Mouse (Mus musculus): ENCODE data around the gene Plcb3.
"Not testable (repeated sequence)": the region's sequence is repeated elsewhere in the genome, so short reads cannot be mapped to it uniquely, and the experiment has no call there.

Plcb3 gene

GRCm38 (mm10) chr19:6921647-6922567 is 54.4 kb downstream of the Plcb3 start, which contains the start of gene Esrra:
TSS of gene Esrra (minus strand) at chr19:6921813.
- peak; percentile 98 for DNase-seq (ENCODE audit: extremely low read depth, low read depth, low spot score)

- DNase-seq (ENCODE audit: extremely low read depth, low read depth, low spot score) = no peak
These were observed 55.3 kb downstream of the Plcb3 start for GRCm38 (mm10) chr19:6920741-6921636.

GRCm38 (mm10) chr19:6919876-6920740 is 56.2 kb downstream of the Plcb3 start:
- DNase-seq (ENCODE audit: extremely low read depth, low read depth, low spot score) = no peak

- no peak for DNase-seq (ENCODE audit: extremely low read depth, low read depth, low spot score)
These were observed 56.8 kb downstream of the Plcb3 start for GRCm38 (mm10) chr19:6919431-6919830.

- DNase-seq (ENCODE audit: extremely low read depth, low read depth, low spot score) = no peak
These were observed 57.9 kb downstream of the Plcb3 start for GRCm38 (mm10) chr19:6918321-6918720.

GRCm38 (mm10) chr19:6916496-6916895 is 59.8 kb downstream of the Plcb3 start:
- no peak for DNase-seq (ENCODE audit: extremely low read depth, low read depth, low spot score)

GRCm38 (mm10) chr19:6915276-6915675 is 61.0 kb downstream of the Plcb3 start:
- no peak for DNase-seq (ENCODE audit: extremely low read depth, low read depth, low spot score)

GRCm38 (mm10) chr19:6914540-6914939 is 61.7 kb downstream of the Plcb3 start:
- DNase-seq (ENCODE audit: extremely low read depth, low read depth, low spot score) = no peak

GRCm38 (mm10) chr19:6913991-6914390 is 62.3 kb downstream of the Plcb3 start:
- no peak for DNase-seq (ENCODE audit: extremely low read depth, low read depth, low spot score)

GRCm38 (mm10) chr19:6913036-6913435 is 63.2 kb downstream of the Plcb3 start:
- no peak for DNase-seq (ENCODE audit: extremely low read depth, low read depth, low spot score)

- DNase-seq (ENCODE audit: extremely low read depth, low read depth, low spot score) = no peak
These were observed 63.9 kb downstream of the Plcb3 start for GRCm38 (mm10) chr19:6912205-6912970.

GRCm38 (mm10) chr19:6911101-6912074 is 64.9 kb downstream of the Plcb3 start:
- DNase-seq (ENCODE audit: extremely low read depth, low read depth, low spot score) = no peak

- not testable (repeated sequence) for DNase-seq (ENCODE audit: extremely low read depth, low read depth, low spot score)
These were observed 66.0 kb downstream of the Plcb3 start for GRCm38 (mm10) chr19:6910306-6910705.

GRCm38 (mm10) chr19:6909507-6910289 is 66.6 kb downstream of the Plcb3 start, which contains the start of the genes Trmt112 and Prdx5:
TSS of gene Trmt112 (plus strand) at chr19:6909698.
TSS of gene Prdx5 (minus strand) at chr19:6910106.
- DNase-seq (ENCODE audit: extremely low read depth, low read depth, low spot score) = no peak

- DNase-seq (ENCODE audit: extremely low read depth, low read depth, low spot score) = no peak
These were observed 67.2 kb downstream of the Plcb3 start for GRCm38 (mm10) chr19:6909021-6909420.

- no peak for DNase-seq (ENCODE audit: extremely low read depth, low read depth, low spot score)
These were observed 68.3 kb downstream of the Plcb3 start for GRCm38 (mm10) chr19:6907811-6908540.

- DNase-seq (ENCODE audit: extremely low read depth, low read depth, low spot score) = no peak
These were observed 69.2 kb downstream of the Plcb3 start for GRCm38 (mm10) chr19:6907094-6907493.

All from fat pad, adult 2 months (tissue).